Mouse (Mus musculus): ENCODE results near the gene Sprr2i.

Gene Sprr2i

DNA sequence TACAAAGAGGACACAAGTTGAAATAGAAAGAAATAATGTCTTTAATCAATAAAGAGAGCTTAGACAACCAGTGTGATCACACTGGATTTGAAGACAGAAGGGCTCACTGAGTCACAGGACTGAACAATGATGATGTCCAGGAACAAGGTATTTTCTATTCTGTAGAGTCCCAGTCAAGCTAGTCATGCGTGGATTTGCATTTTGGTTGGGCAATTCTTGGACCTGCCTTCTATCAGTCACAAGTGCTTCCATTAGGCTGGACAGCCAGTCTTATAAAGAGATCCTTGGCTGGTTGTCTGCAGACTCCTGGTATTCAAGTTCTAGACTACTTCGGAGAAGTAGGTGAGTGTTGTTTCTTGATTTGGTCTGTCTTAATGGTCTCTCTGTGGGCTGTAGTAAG lies at the start of gene Sprr2i:
Gene Sprr2i (plus strand): TSS at position 301 of the 400 bp plus-strand sequence.
- no peak for DNase-seq

- no peak for DNase-seq
Observed at GRCm38 (mm10) chr3:92361619-92362018, 46.2 kb upstream of the Sprr2i start.

DNA sequence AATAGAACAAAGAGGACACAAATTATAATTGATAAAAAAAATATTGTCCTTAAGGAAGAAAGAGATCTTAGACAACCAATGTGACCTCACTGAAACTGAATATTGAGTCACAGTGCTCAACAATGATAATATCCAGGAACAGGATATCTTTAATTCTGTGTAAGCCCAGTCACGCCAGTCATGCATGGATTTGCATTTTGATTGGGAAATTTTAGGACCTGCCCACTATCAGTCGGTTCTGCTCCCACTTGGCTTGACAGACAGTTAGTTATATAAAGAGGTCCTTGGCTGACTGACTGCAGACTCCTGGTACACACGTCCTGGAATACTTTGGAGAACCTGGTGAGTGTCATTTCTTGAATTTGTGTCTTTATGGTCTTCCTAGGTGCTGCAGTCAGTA lies 42.9 kb upstream of the Sprr2i start, which contains the start of gene Sprr2f:
Gene Sprr2f (plus strand): TSS at position 301 of the 400 bp plus-strand sequence.
- no peak for DNase-seq

DNA sequence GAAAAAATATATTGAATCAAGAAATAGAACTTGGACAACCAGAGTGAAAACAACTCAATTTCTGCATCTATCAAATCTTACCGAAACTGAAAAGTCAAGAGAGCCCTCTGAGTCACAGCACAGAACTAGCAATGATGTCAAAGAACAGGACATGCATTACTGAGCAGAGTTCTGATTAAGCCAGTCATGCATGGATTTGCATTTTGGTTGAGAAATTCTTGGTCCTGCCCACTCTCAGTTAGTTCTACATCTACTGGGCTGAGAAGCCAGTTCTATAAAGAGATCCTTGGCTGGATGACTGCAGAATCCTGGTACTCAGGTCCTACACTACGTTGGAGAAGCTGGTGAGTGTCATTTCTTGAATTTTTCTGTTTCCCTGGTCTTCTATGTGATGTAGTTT lies 34.2 kb upstream of the Sprr2i start:
- DNase-seq, result no peak

- DNase-seq, result no peak
Observed at GRCm38 (mm10) chr3:92385385-92385784, 22.4 kb upstream of the Sprr2i start, which contains the start of gene Sprr2h. Sprr2h (plus strand) TSS chr3:92385685.

GRCm38 (mm10) chr3:92394301-92394700 lies 13.5 kb upstream of the Sprr2i start:
- no peak for DNase-seq

GRCm38 (mm10) chr3:92417782-92418181 lies 10.0 kb downstream of the Sprr2i start, which contains the start of gene Sprr2j-ps:
Sprr2j-ps (plus strand) TSS chr3:92418082.
- no peak for DNase-seq

DNA sequence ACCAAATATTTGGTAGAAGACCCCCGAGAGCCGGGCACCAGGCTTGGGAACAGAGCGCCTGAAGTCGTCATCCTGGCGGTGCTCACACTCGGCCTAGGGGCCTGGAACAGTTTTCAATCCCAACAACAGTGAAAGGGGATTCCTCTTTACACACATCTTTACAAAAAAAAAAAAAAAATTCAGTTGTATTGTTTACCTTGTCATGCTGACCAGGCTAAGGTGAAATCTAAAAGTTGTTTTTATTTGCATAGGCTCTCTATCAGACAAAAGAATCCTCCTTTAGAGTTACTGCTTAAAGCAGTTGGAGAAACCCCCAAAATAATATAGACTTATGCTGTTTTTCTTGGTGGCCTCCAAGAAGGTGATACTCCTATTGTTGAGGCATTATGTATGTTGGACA lies 21.5 kb downstream of the Sprr2i start, which contains the start of gene Gm9774:
Gene Gm9774 (minus strand): TSS at position 101 of the 400 bp plus-strand sequence.
- DNase-seq, result no peak

DNA sequence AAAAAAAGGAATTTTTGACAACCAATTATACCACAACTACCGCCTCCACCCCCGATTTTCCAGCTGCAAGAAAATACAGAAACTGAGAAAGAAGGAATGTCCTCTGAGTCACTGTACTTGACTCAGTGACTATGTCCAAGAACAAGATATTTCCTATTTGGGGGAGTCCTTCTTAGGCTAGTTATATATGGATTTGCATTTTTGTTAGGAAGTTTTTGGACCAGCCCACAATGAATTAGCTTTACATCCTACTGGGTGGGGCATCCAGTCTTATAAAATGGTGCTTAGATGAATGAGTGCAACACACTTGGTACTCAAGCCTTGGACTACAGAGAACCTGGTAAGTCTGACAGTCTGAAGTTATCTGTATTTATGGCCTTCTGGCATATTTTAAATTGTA lies 24.5 kb downstream of the Sprr2i start, which contains the start of gene Sprr2k:
Gene Sprr2k (plus strand): TSS at position 301 of the 400 bp plus-strand sequence.
- no peak for DNase-seq

GRCm38 (mm10) chr3:92438689-92439088 lies 30.9 kb downstream of the Sprr2i start, which contains the start of gene Sprr1b:
Sprr1b (minus strand) TSS chr3:92438789.
- DNase-seq, result no peak

GRCm38 (mm10) chr3:92440177-92440576 lies 32.4 kb downstream of the Sprr2i start:
- no peak for DNase-seq

GRCm38 (mm10) chr3:92455151-92455550 lies 47.4 kb downstream of the Sprr2i start:
- no peak for DNase-seq

GRCm38 (mm10) chr3:92458620-92459019 lies 50.8 kb downstream of the Sprr2i start, which contains the start of gene Sprr3:
Sprr3 (minus strand) TSS chr3:92458720.
- no peak for DNase-seq
